Mouse (Mus musculus): ENCODE measurements around the gene Usp46. TPM values are rescaled to one million over a fixed set of nuclear protein-coding genes. Genes with fewer than 3 reads are reported as not detected.

The Usp46 gene
- polyA plus RNA-seq, 1 experiment from 2014 or later = 60.0 TPM

GRCm38 (mm10) chr5:74051394-74052170, 16.6 kb downstream of the Usp46 start:
- no peak for DNase-seq (ENCODE audit: low spot score)
- Histone ChIP-seq H3K27ac (replicated peaks; ENCODE audit: low read depth, low read length) (no peak overlapping the region), H3K36me3 (replicated peaks; ENCODE audit: control insufficient read depth, insufficient read depth, low read depth, low read length) (no peaks in the 10 kb centered on the region; the same call in none of the 2 replicates), H3K9ac (replicated peaks; ENCODE audit: low read length) (no peak overlapping the region), H3K4me1 (ENCODE audit: control insufficient read depth, insufficient read depth, low read length) (no peaks in the 10 kb centered on the region), H3K4me2 (ENCODE audit: low read depth, low read length) (no peak overlapping the region), H3K9me3 (replicated peaks; ENCODE audit: control insufficient read depth, low read length) (no peaks in the 10 kb centered on the region), H3K27me3 (ENCODE audit: control insufficient read depth, insufficient read depth, low read length) (no peaks in the 10 kb centered on the region), H3K4me3 (ENCODE audit: low read depth, low read length) (no peak overlapping the region)
- 90% methylated on average over 23 of the region's 23 CpGs for WGBS
- ATAC-seq (replicated peaks; ENCODE audit: insufficient number of reproducible peaks, low FRiP score, low TSS enrichment, low read depth) = no peak

- Histone ChIP-seq H3K27me3 (ENCODE audit: control insufficient read depth, insufficient read depth, low read length) (no peaks in the 10 kb centered on the region), H3K4me3 (ENCODE audit: low read depth, low read length) (no peak overlapping the region), H3K9ac (replicated peaks; ENCODE audit: low read length) (no peak overlapping the region), H3K9me3 (replicated peaks; ENCODE audit: control insufficient read depth, low read length) (no peaks in the 10 kb centered on the region), H3K4me2 (ENCODE audit: low read depth, low read length) (no peak overlapping the region), H3K27ac (replicated peaks; ENCODE audit: low read depth, low read length) (no peak overlapping the region), H3K36me3 (replicated peaks; ENCODE audit: control insufficient read depth, insufficient read depth, low read depth, low read length) (no peaks in the 10 kb centered on the region; the same call in none of the 2 replicates), H3K4me1 (ENCODE audit: control insufficient read depth, insufficient read depth, low read length) (no peaks in the 10 kb centered on the region)
- no peak for DNase-seq (ENCODE audit: low spot score)
- WGBS = 98% methylated on average over 2 of the region's 2 CpGs
- no peak for ATAC-seq (replicated peaks; ENCODE audit: insufficient number of reproducible peaks, low FRiP score, low TSS enrichment, low read depth)
Observed at GRCm38 (mm10) chr5:74050903-74051302, 17.3 kb downstream of the Usp46 start.

- WGBS = 91% methylated on average over 16 of the region's 16 CpGs
- ATAC-seq (replicated peaks; ENCODE audit: insufficient number of reproducible peaks, low FRiP score, low TSS enrichment, low read depth) (no peak), DNase-seq (ENCODE audit: low spot score) (no peak)
- H3K4me1 ChIP-seq (ENCODE audit: control insufficient read depth, insufficient read depth, low read length) = no peaks in the 10 kb centered on the region
- no peak overlapping the region for H3K27ac ChIP-seq (replicated peaks; ENCODE audit: low read depth, low read length)
- no peak overlapping the region for H3K4me2 ChIP-seq (ENCODE audit: low read depth, low read length)
- no peaks in the 10 kb centered on the region for H3K9me3 ChIP-seq (replicated peaks; ENCODE audit: control insufficient read depth, low read length)
- no peaks in the 10 kb centered on the region for H3K27me3 ChIP-seq (ENCODE audit: control insufficient read depth, insufficient read depth, low read length)
- H3K9ac ChIP-seq (replicated peaks; ENCODE audit: low read length) = no peak overlapping the region
- no peaks in the 10 kb centered on the region; the same call in none of the 2 replicates for H3K36me3 ChIP-seq (replicated peaks; ENCODE audit: control insufficient read depth, insufficient read depth, low read depth, low read length)
- no peak overlapping the region for H3K4me3 ChIP-seq (ENCODE audit: low read depth, low read length)
Observed at GRCm38 (mm10) chr5:74048846-74049495, 19.3 kb downstream of the Usp46 start.

- no peaks in the 10 kb centered on the region; the same call in none of the 2 replicates for H3K36me3 ChIP-seq (replicated peaks; ENCODE audit: control insufficient read depth, insufficient read depth, low read depth, low read length)
- H3K9ac ChIP-seq (replicated peaks; ENCODE audit: low read length) = no peak overlapping the region
- H3K9me3 ChIP-seq (replicated peaks; ENCODE audit: control insufficient read depth, low read length) = no peaks in the 10 kb centered on the region
- 69% methylated on average over 7 of the region's 7 CpGs for WGBS
- no peak for DNase-seq (ENCODE audit: low spot score)
- no peaks in the 10 kb centered on the region for H3K4me1 ChIP-seq (ENCODE audit: control insufficient read depth, insufficient read depth, low read length)
- no peak overlapping the region for H3K4me2 ChIP-seq (ENCODE audit: low read depth, low read length)
- ATAC-seq (replicated peaks; ENCODE audit: insufficient number of reproducible peaks, low FRiP score, low TSS enrichment, low read depth) = no peak
- no peak overlapping the region for H3K27ac ChIP-seq (replicated peaks; ENCODE audit: low read depth, low read length)
- no peak overlapping the region for H3K4me3 ChIP-seq (ENCODE audit: low read depth, low read length)
- no peaks in the 10 kb centered on the region for H3K27me3 ChIP-seq (ENCODE audit: control insufficient read depth, insufficient read depth, low read length)
Observed at GRCm38 (mm10) chr5:74044591-74044990, 23.6 kb downstream of the Usp46 start.

GRCm38 (mm10) chr5:74042796-74043340, 25.4 kb downstream of the Usp46 start:
- DNase-seq (ENCODE audit: low spot score) = peak; percentile 18
- WGBS = 72% methylated on average over 6 of the region's 6 CpGs
- H3K9me3 ChIP-seq (replicated peaks; ENCODE audit: control insufficient read depth, low read length) = no peaks in the 10 kb centered on the region
- H3K4me2 ChIP-seq (ENCODE audit: low read depth, low read length) = no peak overlapping the region
- no peaks in the 10 kb centered on the region for H3K4me1 ChIP-seq (ENCODE audit: control insufficient read depth, insufficient read depth, low read length)
- H3K4me3 ChIP-seq (ENCODE audit: low read depth, low read length) = no peak overlapping the region
- H3K36me3 ChIP-seq (replicated peaks; ENCODE audit: control insufficient read depth, insufficient read depth, low read depth, low read length) = no peaks in the 10 kb centered on the region
- H3K27me3 ChIP-seq (ENCODE audit: control insufficient read depth, insufficient read depth, low read length) = no peaks in the 10 kb centered on the region
- ATAC-seq (replicated peaks; ENCODE audit: insufficient number of reproducible peaks, low FRiP score, low TSS enrichment, low read depth) = no peak
- no peak overlapping the region for H3K27ac ChIP-seq (replicated peaks; ENCODE audit: low read depth, low read length)
- no peak overlapping the region for H3K9ac ChIP-seq (replicated peaks; ENCODE audit: low read length)

- no peaks in the 10 kb centered on the region for H3K36me3 ChIP-seq (replicated peaks; ENCODE audit: control insufficient read depth, insufficient read depth, low read depth, low read length)
- DNase-seq (ENCODE audit: low spot score) (no peak), ATAC-seq (replicated peaks; ENCODE audit: insufficient number of reproducible peaks, low FRiP score, low TSS enrichment, low read depth) (no peak)
- no peaks in the 10 kb centered on the region for H3K4me1 ChIP-seq (ENCODE audit: control insufficient read depth, insufficient read depth, low read length)
- 95% methylated on average over 4 of the region's 4 CpGs for WGBS
- no peaks in the 10 kb centered on the region for H3K27me3 ChIP-seq (ENCODE audit: control insufficient read depth, insufficient read depth, low read length)
- no peaks in the 10 kb centered on the region for H3K9me3 ChIP-seq (replicated peaks; ENCODE audit: control insufficient read depth, low read length)
- no peak overlapping the region for H3K9ac ChIP-seq (replicated peaks; ENCODE audit: low read length)
- H3K27ac ChIP-seq (replicated peaks; ENCODE audit: low read depth, low read length) = no peak overlapping the region
- H3K4me3 ChIP-seq (ENCODE audit: low read depth, low read length) = no peak overlapping the region
- H3K4me2 ChIP-seq (ENCODE audit: low read depth, low read length) = no peak overlapping the region
Observed at GRCm38 (mm10) chr5:74040541-74040940, 27.7 kb downstream of the Usp46 start.

GRCm38 (mm10) chr5:74035454-74035853, 32.8 kb downstream of the Usp46 start:
- Histone ChIP-seq H3K4me1 (ENCODE audit: control insufficient read depth, insufficient read depth, low read length) (no peaks in the 10 kb centered on the region), H3K36me3 (replicated peaks; ENCODE audit: control insufficient read depth, insufficient read depth, low read depth, low read length) (no peaks in the 10 kb centered on the region; the same call in 1 of the 2 replicates), H3K9ac (replicated peaks; ENCODE audit: low read length) (no peak overlapping the region), H3K4me3 (ENCODE audit: low read depth, low read length) (no peak overlapping the region), H3K27ac (replicated peaks; ENCODE audit: low read depth, low read length) (no peak overlapping the region), H3K4me2 (ENCODE audit: low read depth, low read length) (no peak overlapping the region), H3K27me3 (ENCODE audit: control insufficient read depth, insufficient read depth, low read length) (no peaks in the 10 kb centered on the region), H3K9me3 (replicated peaks; ENCODE audit: control insufficient read depth, low read length) (no peaks in the 10 kb centered on the region)
- DNase-seq (ENCODE audit: low spot score) (no peak), ATAC-seq (replicated peaks; ENCODE audit: insufficient number of reproducible peaks, low FRiP score, low TSS enrichment, low read depth) (no peak)
- WGBS = 84% methylated on average over 2 of the region's 2 CpGs

GRCm38 (mm10) chr5:74034177-74034576, 34.1 kb downstream of the Usp46 start:
- ATAC-seq (replicated peaks; ENCODE audit: insufficient number of reproducible peaks, low FRiP score, low TSS enrichment, low read depth) = no peak
- H3K4me3 ChIP-seq (ENCODE audit: low read depth, low read length) = no peak overlapping the region
- no peaks in the 10 kb centered on the region for H3K9me3 ChIP-seq (replicated peaks; ENCODE audit: control insufficient read depth, low read length)
- H3K36me3 ChIP-seq (replicated peaks; ENCODE audit: control insufficient read depth, insufficient read depth, low read depth, low read length) = no peaks in the 10 kb centered on the region; the same call in 1 of the 2 replicates
- H3K4me2 ChIP-seq (ENCODE audit: low read depth, low read length) = no peak overlapping the region
- no peaks in the 10 kb centered on the region for H3K27me3 ChIP-seq (ENCODE audit: control insufficient read depth, insufficient read depth, low read length)
- DNase-seq (ENCODE audit: low spot score) = no peak
- WGBS = 92% methylated on average over 4 of the region's 4 CpGs
- no peaks in the 10 kb centered on the region for H3K4me1 ChIP-seq (ENCODE audit: control insufficient read depth, insufficient read depth, low read length)
- no peak overlapping the region for H3K9ac ChIP-seq (replicated peaks; ENCODE audit: low read length)
- no peak overlapping the region for H3K27ac ChIP-seq (replicated peaks; ENCODE audit: low read depth, low read length)

All from embryonic facial prominence, embryonic 11.5 days (tissue).